Mouse (Mus musculus): Measurements from ENCODE around the gene Rab3c. TPM values are rescaled to one million over a fixed set of nuclear protein-coding genes. Genes with fewer than 3 reads are reported as not detected.

Gene Rab3c
- polyA plus RNA-seq, 1 experiment, result 89.6 TPM

- TF ChIP-seq CTCF (IDR thresholded peaks at IDR 0.05; ENCODE audit: borderline replicate concordance, extremely low read depth, insufficient read depth, insufficient read length) (peak; percentile 60; the same call in 1 of the 2 replicates), POLR2A (IDR thresholded peaks at IDR 0.05; ENCODE audit: borderline replicate concordance, extremely low read depth, insufficient read depth, insufficient read length, poor library complexity, severe bottlenecking) (no peak)
- peak; percentile 74 for DNase-seq (ENCODE audit: low read depth)
These were observed 240.9 kb downstream of the Rab3c start for GRCm38 (mm10) chr13:110039779-110040498.

- no peak for DNase-seq (ENCODE audit: low read depth)
- TF ChIP-seq CTCF (IDR thresholded peaks at IDR 0.05; ENCODE audit: borderline replicate concordance, extremely low read depth, insufficient read depth, insufficient read length), result no peak
- no peak for TF ChIP-seq POLR2A (IDR thresholded peaks at IDR 0.05; ENCODE audit: borderline replicate concordance, extremely low read depth, insufficient read depth, insufficient read length, poor library complexity, severe bottlenecking)
These were observed 241.6 kb downstream of the Rab3c start for GRCm38 (mm10) chr13:110039170-110039569.

GRCm38 (mm10) chr13:110038521-110038920 lies 242.3 kb downstream of the Rab3c start:
- TF ChIP-seq POLR2A (IDR thresholded peaks at IDR 0.05; ENCODE audit: borderline replicate concordance, extremely low read depth, insufficient read depth, insufficient read length, poor library complexity, severe bottlenecking) (no peak), CTCF (IDR thresholded peaks at IDR 0.05; ENCODE audit: borderline replicate concordance, extremely low read depth, insufficient read depth, insufficient read length) (no peak)
- no peak for DNase-seq (ENCODE audit: low read depth)

GRCm38 (mm10) chr13:110034885-110035284 lies 245.9 kb downstream of the Rab3c start:
- DNase-seq (ENCODE audit: low read depth), result no peak
- TF ChIP-seq CTCF (IDR thresholded peaks at IDR 0.05; ENCODE audit: borderline replicate concordance, extremely low read depth, insufficient read depth, insufficient read length), result no peak
- TF ChIP-seq POLR2A (IDR thresholded peaks at IDR 0.05; ENCODE audit: borderline replicate concordance, extremely low read depth, insufficient read depth, insufficient read length, poor library complexity, severe bottlenecking), result no peak

GRCm38 (mm10) chr13:110034041-110034440 lies 246.8 kb downstream of the Rab3c start:
- no peak for TF ChIP-seq CTCF (IDR thresholded peaks at IDR 0.05; ENCODE audit: borderline replicate concordance, extremely low read depth, insufficient read depth, insufficient read length)
- no peak for TF ChIP-seq POLR2A (IDR thresholded peaks at IDR 0.05; ENCODE audit: borderline replicate concordance, extremely low read depth, insufficient read depth, insufficient read length, poor library complexity, severe bottlenecking)
- DNase-seq (ENCODE audit: low read depth), result no peak

GRCm38 (mm10) chr13:110031886-110032285 lies 248.9 kb downstream of the Rab3c start:
- no peak for TF ChIP-seq CTCF (IDR thresholded peaks at IDR 0.05; ENCODE audit: borderline replicate concordance, extremely low read depth, insufficient read depth, insufficient read length)
- TF ChIP-seq POLR2A (IDR thresholded peaks at IDR 0.05; ENCODE audit: borderline replicate concordance, extremely low read depth, insufficient read depth, insufficient read length, poor library complexity, severe bottlenecking), result no peak
- no peak for DNase-seq (ENCODE audit: low read depth)

GRCm38 (mm10) chr13:110031061-110031460 lies 249.7 kb downstream of the Rab3c start:
- no peak for TF ChIP-seq POLR2A (IDR thresholded peaks at IDR 0.05; ENCODE audit: borderline replicate concordance, extremely low read depth, insufficient read depth, insufficient read length, poor library complexity, severe bottlenecking)
- no peak for TF ChIP-seq CTCF (IDR thresholded peaks at IDR 0.05; ENCODE audit: borderline replicate concordance, extremely low read depth, insufficient read depth, insufficient read length)
- DNase-seq (ENCODE audit: low read depth), result no peak

GRCm38 (mm10) chr13:110024381-110025161 lies 256.2 kb downstream of the Rab3c start:
- TF ChIP-seq POLR2A (IDR thresholded peaks at IDR 0.05; ENCODE audit: borderline replicate concordance, extremely low read depth, insufficient read depth, insufficient read length, poor library complexity, severe bottlenecking), result no peak
- TF ChIP-seq CTCF (IDR thresholded peaks at IDR 0.05; ENCODE audit: borderline replicate concordance, extremely low read depth, insufficient read depth, insufficient read length), result no peak
- no peak for DNase-seq (ENCODE audit: low read depth)

GRCm38 (mm10) chr13:110023031-110023430 lies 257.8 kb downstream of the Rab3c start:
- DNase-seq (ENCODE audit: low read depth), result peak; percentile 66
- TF ChIP-seq CTCF (IDR thresholded peaks at IDR 0.05; ENCODE audit: borderline replicate concordance, extremely low read depth, insufficient read depth, insufficient read length), result peak; percentile 85
- no peak for TF ChIP-seq POLR2A (IDR thresholded peaks at IDR 0.05; ENCODE audit: borderline replicate concordance, extremely low read depth, insufficient read depth, insufficient read length, poor library complexity, severe bottlenecking)

- TF ChIP-seq POLR2A (IDR thresholded peaks at IDR 0.05; ENCODE audit: borderline replicate concordance, extremely low read depth, insufficient read depth, insufficient read length, poor library complexity, severe bottlenecking), result no peak
- TF ChIP-seq CTCF (IDR thresholded peaks at IDR 0.05; ENCODE audit: borderline replicate concordance, extremely low read depth, insufficient read depth, insufficient read length), result no peak
- DNase-seq (ENCODE audit: low read depth), result no peak
These were observed 261.0 kb downstream of the Rab3c start for GRCm38 (mm10) chr13:110019774-110020173.

GRCm38 (mm10) chr13:110018941-110019743 lies 261.7 kb downstream of the Rab3c start:
- DNase-seq (ENCODE audit: low read depth), result peak; percentile 61
- no peak for TF ChIP-seq CTCF (IDR thresholded peaks at IDR 0.05; ENCODE audit: borderline replicate concordance, extremely low read depth, insufficient read depth, insufficient read length)
- TF ChIP-seq POLR2A (IDR thresholded peaks at IDR 0.05; ENCODE audit: borderline replicate concordance, extremely low read depth, insufficient read depth, insufficient read length, poor library complexity, severe bottlenecking), result no peak

Data from brain, embryonic 14.5 days (tissue).